Mouse (Mus musculus) G1E (cell line): ENCODE measurements around the gene Rfx8. TPM values are rescaled to one million over a fixed set of nuclear protein-coding genes. Genes with fewer than 3 reads are reported as not detected.

Experiments
- ATAC-seq: 2 replicates; pipeline ENCODE4 v1.8.0; 2016; ENCODE audit warnings: mild to moderate bottlenecking; ENCODE audit not compliant: insufficient number of reproducible peaks, poor library complexity, low FRiP score, severe bottlenecking; ENCODE audit errors: extremely low read depth
- DNase-seq: peaks from one replicate; pipeline ENCODE4 v3.0.0; 2012; ENCODE audit warnings: low spot score
- H3K27me3 ChIP-seq: 2 replicates; pipeline ENCODE4 v1.6.1; 2012; ENCODE audit warnings: mild to moderate bottlenecking, low read length, inconsistent platforms; ENCODE audit not compliant: insufficient read depth
- H3K36me3 ChIP-seq: replicated peaks from 2 replicates; pipeline ENCODE3; 2012; ENCODE audit warnings: mild to moderate bottlenecking, inconsistent platforms
- H3K4me1 ChIP-seq: 2 replicates; pipeline ENCODE4 v1.6.1; 2012; ENCODE audit warnings: low read depth, low read length, inconsistent platforms, mixed read lengths; ENCODE audit not compliant: insufficient read depth
- H3K4me3 ChIP-seq: 2 replicates; pipeline ENCODE4 v1.5.1; 2012; ENCODE audit warnings: low read depth, mild to moderate bottlenecking, inconsistent platforms, low read length, moderate library complexity, mixed read lengths
- H3K9me3 ChIP-seq: replicated peaks from 2 replicates; pipeline ENCODE4 v1.6.1; 2012; ENCODE audit warnings: inconsistent platforms
- CTCF ChIP-seq: IDR thresholded peaks from 2 replicates; pipeline ENCODE4 v1.5.1; 2012; ENCODE audit warnings: low read depth, low read length, inconsistent platforms, mixed read lengths
- GATA1 ChIP-seq: IDR thresholded peaks from 2 replicates; pipeline ENCODE4 v1.6.1; 2012; ENCODE audit warnings: borderline replicate concordance, low read length, inconsistent platforms, mixed read lengths
- GATA2 ChIP-seq: IDR thresholded peaks from 2 replicates; pipeline ENCODE4 v1.6.1; 2012; ENCODE audit warnings: low read depth, low read length, inconsistent platforms, borderline replicate concordance
- POLR2AphosphoS5 ChIP-seq: IDR thresholded peaks from 2 replicates; pipeline ENCODE4 v1.6.1; 2012; ENCODE audit warnings: low read depth, low read length, inconsistent platforms; ENCODE audit not compliant: insufficient replicate concordance
- TAL1 ChIP-seq: conservative IDR thresholded peaks from 2 replicates; pipeline ENCODE4 v1.6.1; 2012; ENCODE audit warnings: low read depth, low read length, inconsistent platforms, mixed read lengths
- polyA plus RNA-seq: library from polyadenylated mRNA; stranded (reverse); fragments of >175 nt; gene quantifications from 2 replicates; pipeline ENCODE4 v1.2.3, GENCODE M21; 2012
- total RNA-seq, 2 experiments: library from RNA; stranded (forward) in 1 of 2; stranded (reverse) in 1 of 2; fragments of 200-1000 nt in 1 of 2; fragments of >200 nt in 1 of 2; fragmentation: Nextera tagmentation in 1 of 2; gene quantifications; 2 replicates each; pipeline ENCODE4 v1.2.3; 2014 to 2017

The Rfx8 gene
- total and polyA plus RNA-seq, 3 experiments: 0.22 TPM; not detected in 2

GRCm38 (mm10) chr1:39691974-39692373, 28.8 kb downstream of the Rfx8 start:
- Histone ChIP-seq H3K27me3 (peaks cover 24% of the 10 kb centered on the region), H3K4me1 (no peaks in the 10 kb centered on the region), H3K36me3 (no peaks in the 10 kb centered on the region), H3K4me3 (no peak overlapping the region), H3K9me3 (no peaks in the 10 kb centered on the region)
- no peak for DNase-seq
- ATAC-seq: no peak
- TF ChIP-seq POLR2AphosphoS5: no peak

- Histone ChIP-seq H3K36me3 (no peaks in the 10 kb centered on the region), H3K4me1 (no peaks in the 10 kb centered on the region), H3K27me3 (peaks cover 24% of the 10 kb centered on the region), H3K9me3 (no peaks in the 10 kb centered on the region), H3K4me3 (no peak overlapping the region)
- TF ChIP-seq GATA2 (no peak), CTCF (no peak), GATA1 (no peak), POLR2AphosphoS5 (no peak), TAL1 (no peak)
- ATAC-seq (no peak), DNase-seq (no peak)
Measured at GRCm38 (mm10) chr1:39691061-39691460, 29.7 kb downstream of the Rfx8 start.

- no peak overlapping the region for H3K4me3 ChIP-seq
- DNase-seq (no peak), ATAC-seq (no peak)
- H3K9me3 ChIP-seq: no peaks in the 10 kb centered on the region
- no peaks in the 10 kb centered on the region for H3K36me3 ChIP-seq
- no peaks in the 10 kb centered on the region for H3K4me1 ChIP-seq
- TF ChIP-seq CTCF (no peak), GATA1 (no peak), TAL1 (no peak), GATA2 (no peak), POLR2AphosphoS5 (no peak)
- H3K27me3 ChIP-seq: peaks cover 13% of the 10 kb centered on the region; the same call in 1 of the 2 replicates
Measured at GRCm38 (mm10) chr1:39688573-39688972, 32.2 kb downstream of the Rfx8 start.

GRCm38 (mm10) chr1:39687279-39687678, 33.5 kb downstream of the Rfx8 start:
- no peak for DNase-seq
- no peaks in the 10 kb centered on the region for H3K36me3 ChIP-seq
- no peaks in the 10 kb centered on the region for H3K9me3 ChIP-seq
- no peak overlapping the region for H3K4me3 ChIP-seq
- no peak for ATAC-seq
- H3K27me3 ChIP-seq: peaks cover 18% of the 10 kb centered on the region; the same call in 1 of the 2 replicates
- no peaks in the 10 kb centered on the region for H3K4me1 ChIP-seq
- TF ChIP-seq POLR2AphosphoS5 (no peak), CTCF (no peak), GATA2 (no peak), GATA1 (no peak)

GRCm38 (mm10) chr1:39685841-39686240, 35.0 kb downstream of the Rfx8 start:
- DNase-seq (no peak), ATAC-seq (no peak)
- no peaks in the 10 kb centered on the region for H3K9me3 ChIP-seq
- H3K4me3 ChIP-seq: no peak overlapping the region
- H3K4me1 ChIP-seq: no peaks in the 10 kb centered on the region
- peaks cover 10% of the 10 kb centered on the region for H3K27me3 ChIP-seq
- TF ChIP-seq GATA1: no peak
- no peak for TF ChIP-seq CTCF
- TF ChIP-seq POLR2AphosphoS5: no peak
- TF ChIP-seq GATA2: no peak
- no peak for TF ChIP-seq TAL1
- no peaks in the 10 kb centered on the region for H3K36me3 ChIP-seq

GRCm38 (mm10) chr1:39681638-39682037, 39.2 kb downstream of the Rfx8 start:
- ATAC-seq (no peak), DNase-seq (no peak)
- TF ChIP-seq POLR2AphosphoS5 (no peak), GATA2 (no peak), TAL1 (no peak), CTCF (no peak), GATA1 (no peak)
- H3K4me3 ChIP-seq: no peak overlapping the region
- peaks cover 9% of the 10 kb centered on the region for H3K27me3 ChIP-seq
- H3K36me3 ChIP-seq: no peaks in the 10 kb centered on the region
- no peaks in the 10 kb centered on the region for H3K4me1 ChIP-seq
- H3K9me3 ChIP-seq: no peaks in the 10 kb centered on the region

- DNase-seq: no peak
- Histone ChIP-seq H3K36me3 (no peaks in the 10 kb centered on the region), H3K9me3 (no peaks in the 10 kb centered on the region), H3K4me3 (no peak overlapping the region), H3K4me1 (no peaks in the 10 kb centered on the region), H3K27me3 (peaks cover 9% of the 10 kb centered on the region)
- ATAC-seq: peak; percentile 40; the same call in 1 of the 2 replicates
- TF ChIP-seq POLR2AphosphoS5: no peak
- TF ChIP-seq GATA2: no peak
- TF ChIP-seq TAL1: no peak
- TF ChIP-seq CTCF: 0 out of 2 replicates have a peak, but pooled peaks have one; percentile 18
- TF ChIP-seq GATA1: no peak
Measured at GRCm38 (mm10) chr1:39680546-39680945, 40.3 kb downstream of the Rfx8 start.
